Mouse (Mus musculus) left cerebral cortex, postnatal 14 days (tissue): ENCODE results near the gene Mlxip. TPM values are rescaled to one million over a fixed set of nuclear protein-coding genes. Genes with fewer than 3 reads are reported as not detected.
A peak's percentile ranks its signal among the peaks of the same experiment; 100 is the strongest.

Experiments
- DNase-seq, 2 experiments: peaks; one replicate each; pipeline ENCODE4 v3.0.0; 2021 to 2022; ENCODE audit warnings: low spot score in 2 of 2, mixed read lengths in 1 of 2
- intact Hi-C: fragments of 180-260 bp; cut with DNase I; formaldehyde crosslinking; loops from one replicate; pipeline ENCODE4 v1.15.1; 2025
- total RNA-seq, 2 experiments: library from RNA; stranded (reverse); gene quantifications; 2 replicates each; pipeline ENCODE4 v1.2.3; 2021

Mlxip gene
- total RNA-seq, 2 experiments from 2014 or later: 19.2 to 22.6 TPM

GRCm38 (mm10) chr5:123377120-123377955, 17.3 kb upstream of the Mlxip start:
- intact Hi-C loops: loop anchor here (1.0 to 5.0 kb wide), 2 partner anchors 60 to 125 kb away; no protein-coding TSS in a partner anchor

DNA sequence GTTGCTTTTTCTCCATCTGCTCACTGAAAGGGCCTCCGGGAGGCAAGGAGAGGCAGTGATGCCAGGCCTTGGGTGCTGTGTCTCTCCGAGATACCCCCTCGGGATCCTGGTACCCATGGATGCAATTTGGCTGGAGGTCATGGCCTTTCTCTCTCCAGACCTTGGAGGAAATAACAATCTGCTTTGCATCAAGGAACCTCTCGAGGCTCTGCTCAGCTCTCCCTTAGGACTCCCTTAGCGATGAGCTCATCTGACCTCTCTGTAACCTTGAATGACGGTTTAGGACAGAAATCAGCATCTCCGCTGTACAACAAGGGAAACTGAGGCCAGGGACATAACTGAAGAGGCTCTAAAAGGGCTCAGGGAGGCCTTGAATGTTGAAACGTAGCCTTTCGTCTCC, 15.9 kb upstream of the Mlxip start:
- no peak for DNase-seq
- intact Hi-C loops: loop anchor here (5.0 kb wide), 1 partner anchor 124 kb away; no protein-coding TSS in a partner anchor

More at GRCm38 (mm10) chr5:123377120-123377955, 17.3 kb upstream of the Mlxip start:
- peak; percentile 79 to 80 for DNase-seq

DNA sequence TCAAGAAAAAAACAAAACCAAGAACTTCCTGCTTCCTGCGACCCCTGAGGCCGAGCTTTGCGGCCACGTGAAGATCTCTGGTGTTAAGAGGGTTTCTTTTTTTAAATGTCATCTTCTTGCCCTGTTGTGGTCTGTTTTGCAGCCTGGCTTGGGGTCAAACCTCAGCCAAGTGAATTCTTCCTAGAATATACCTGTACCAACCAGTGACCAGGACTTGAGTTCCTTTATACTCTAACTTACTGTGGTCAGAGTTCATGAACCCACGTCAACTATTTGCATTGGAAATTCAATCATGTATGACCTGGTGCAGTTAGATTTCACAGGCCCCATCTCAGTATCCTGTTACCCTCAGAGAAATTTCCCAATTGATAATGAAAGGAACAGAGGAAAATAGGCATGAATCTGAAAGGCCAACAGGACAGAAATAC, 15.1 kb upstream of the Mlxip start:
- intact Hi-C loops: loop anchor here (5.0 kb wide), 1 partner anchor 123 kb away; no protein-coding TSS in a partner anchor

DNA sequence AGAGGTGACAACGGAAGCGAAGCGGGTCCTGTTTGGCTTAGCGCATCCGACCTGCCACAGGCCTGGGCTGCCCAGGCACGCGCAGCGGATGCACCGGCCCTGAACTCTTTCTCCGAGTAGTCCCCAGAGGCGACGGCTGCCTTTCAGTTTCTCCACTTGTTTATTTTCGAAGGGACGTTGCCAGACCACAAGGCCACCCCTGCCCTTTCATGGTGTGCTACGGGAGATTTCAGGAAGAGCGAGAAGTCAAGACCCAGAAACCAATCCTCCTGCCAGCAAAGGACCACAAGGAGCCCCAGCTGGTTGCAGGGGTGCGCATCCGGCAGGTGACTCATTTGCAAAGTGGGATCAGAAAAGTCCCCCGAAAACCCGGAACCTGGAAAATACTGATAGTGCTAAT, 12.6 kb upstream of the Mlxip start:
- intact Hi-C loops: no loop called here
- no peak for DNase-seq

More for the DNA sequence above, 15.1 kb upstream of the Mlxip start:
- no peak for DNase-seq

DNA sequence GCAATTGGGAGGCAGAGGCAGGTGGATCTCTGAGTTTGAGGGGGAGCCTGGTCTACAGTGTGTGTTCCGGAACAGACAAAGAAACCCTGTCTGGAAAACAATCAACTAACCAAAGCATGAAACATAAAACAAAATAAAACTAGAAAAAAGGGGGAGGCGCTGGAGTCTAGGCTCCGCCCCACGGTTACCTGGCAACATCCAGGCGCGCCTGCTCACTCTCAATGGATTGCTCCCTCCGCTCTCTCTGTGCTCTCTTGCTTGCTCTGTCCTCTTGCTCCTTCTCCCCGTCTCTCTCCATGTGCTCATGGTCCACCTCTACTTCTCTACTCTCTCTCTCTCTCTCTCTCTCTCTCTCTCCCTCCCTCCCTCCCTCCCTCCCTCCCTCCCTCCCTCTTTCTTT, 11.9 kb upstream of the Mlxip start:
- intact Hi-C loops: no loop called here
- no peak for DNase-seq

DNA sequence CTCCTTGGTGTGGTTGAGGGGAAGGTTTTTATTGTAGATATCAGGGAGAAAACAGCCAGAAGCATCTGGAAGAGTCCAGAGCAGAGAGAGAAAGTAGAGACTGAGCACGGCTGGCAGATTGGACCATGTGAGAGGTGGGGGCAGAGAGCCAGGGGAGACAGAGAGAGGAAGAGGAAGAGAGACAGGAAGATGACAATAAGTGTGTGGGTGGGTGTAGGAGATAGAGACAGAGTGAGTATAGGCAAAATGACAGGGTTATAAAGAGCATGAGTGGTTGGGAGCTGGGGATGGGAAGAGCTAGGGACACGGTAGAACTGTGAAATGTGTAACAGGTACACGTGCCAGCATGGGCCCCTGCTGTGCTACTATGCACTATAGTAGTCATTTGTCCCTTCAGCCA, 6.1 kb upstream of the Mlxip start:
- intact Hi-C loops: no loop called here
- DNase-seq: no peak

GRCm38 (mm10) chr5:123390536-123391441, 3.8 kb upstream of the Mlxip start:
- no peak for DNase-seq
- intact Hi-C loops: loop anchor here (5.0 kb wide), 1 partner anchor 42 kb away; no protein-coding TSS in a partner anchor

DNA sequence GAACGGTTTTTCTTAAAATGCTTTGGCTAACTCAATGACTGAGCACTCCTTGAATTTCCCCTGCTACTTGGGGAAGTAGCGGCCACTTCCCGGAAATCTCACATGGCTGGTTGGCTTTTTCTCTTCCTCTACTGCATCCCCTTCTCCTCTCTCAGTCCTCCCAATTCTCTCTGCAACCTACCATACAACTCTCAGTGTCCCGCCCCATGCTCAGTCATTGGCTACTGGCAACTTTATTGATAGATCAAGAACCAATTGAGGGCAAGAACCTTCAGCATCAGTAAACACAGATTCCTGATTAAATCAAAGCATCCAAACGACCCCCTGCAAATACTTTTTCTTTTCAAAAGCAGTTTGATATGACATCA, 3.2 kb upstream of the Mlxip start:
- peak; percentile 75 to 78 for DNase-seq
- intact Hi-C loops: loop anchor here (5.0 kb wide), 1 partner anchor 41 kb away; no protein-coding TSS in a partner anchor

DNA sequence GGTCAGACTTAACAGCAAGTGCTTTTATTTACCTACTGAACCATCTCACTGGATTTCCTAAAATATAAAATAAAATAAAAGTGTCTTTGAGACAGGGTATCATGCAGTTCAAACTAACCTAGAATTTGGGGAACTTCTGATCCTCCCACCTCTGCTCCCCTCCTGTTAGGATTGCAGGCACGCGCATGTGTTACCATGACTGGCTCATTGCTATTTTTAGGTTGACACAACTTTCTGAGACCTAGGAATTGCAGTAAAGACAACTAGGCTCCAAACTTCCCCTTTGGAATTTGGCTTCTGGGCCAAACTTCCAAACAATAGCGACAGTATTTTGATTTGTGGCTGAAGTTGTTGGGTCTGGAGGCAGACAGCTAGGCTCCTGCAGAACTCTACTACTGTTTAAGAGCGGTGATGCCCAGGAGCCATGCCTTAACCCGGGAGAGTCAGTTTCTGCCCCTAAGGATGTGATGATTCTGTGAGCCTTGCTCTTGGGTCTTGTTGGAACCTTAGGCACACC, 754 bp upstream of the Mlxip start:
- no peak for DNase-seq
- intact Hi-C loops: loop anchor here (5.0 kb wide), 1 partner anchor 38 kb away; no protein-coding TSS in a partner anchor

GRCm38 (mm10) chr5:123394957-123395881, 621 bp downstream of the Mlxip start:
- intact Hi-C loops: loop anchor here (5.0 kb wide), 1 partner anchor 37 kb away; no protein-coding TSS in a partner anchor
- DNase-seq: no peak

DNA sequence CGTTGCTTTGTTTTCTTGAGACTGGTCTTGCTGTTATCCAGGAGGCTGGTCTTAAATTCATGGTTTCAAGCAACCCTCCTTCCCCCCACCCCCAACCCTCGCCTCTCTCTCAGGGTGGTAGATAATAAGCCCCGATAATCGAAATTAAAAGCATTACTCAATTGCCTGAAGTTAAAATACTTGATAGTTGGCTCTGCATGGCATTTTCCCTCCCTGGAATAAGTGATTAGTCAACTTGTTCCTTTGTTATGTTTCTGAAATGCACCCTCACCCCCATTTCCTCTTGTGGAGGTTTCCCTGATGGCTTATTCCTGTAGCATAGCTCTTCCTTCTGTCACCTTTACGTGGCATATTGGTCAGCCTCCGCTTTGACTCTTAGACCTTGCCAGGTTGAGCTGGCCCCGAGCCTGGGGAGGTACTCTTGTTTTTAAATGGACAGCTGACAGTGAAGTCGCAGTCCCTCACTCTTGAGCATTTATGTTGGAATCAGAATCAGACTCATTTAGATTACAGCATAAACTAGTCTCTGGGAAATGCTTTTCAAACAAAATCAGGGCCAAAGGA, 2.4 kb downstream of the Mlxip start:
- intact Hi-C loops: no loop called here
- DNase-seq: no peak

GRCm38 (mm10) chr5:123397786-123398185, 3.2 kb downstream of the Mlxip start:
- intact Hi-C loops: no loop called here
- no peak for DNase-seq

DNA sequence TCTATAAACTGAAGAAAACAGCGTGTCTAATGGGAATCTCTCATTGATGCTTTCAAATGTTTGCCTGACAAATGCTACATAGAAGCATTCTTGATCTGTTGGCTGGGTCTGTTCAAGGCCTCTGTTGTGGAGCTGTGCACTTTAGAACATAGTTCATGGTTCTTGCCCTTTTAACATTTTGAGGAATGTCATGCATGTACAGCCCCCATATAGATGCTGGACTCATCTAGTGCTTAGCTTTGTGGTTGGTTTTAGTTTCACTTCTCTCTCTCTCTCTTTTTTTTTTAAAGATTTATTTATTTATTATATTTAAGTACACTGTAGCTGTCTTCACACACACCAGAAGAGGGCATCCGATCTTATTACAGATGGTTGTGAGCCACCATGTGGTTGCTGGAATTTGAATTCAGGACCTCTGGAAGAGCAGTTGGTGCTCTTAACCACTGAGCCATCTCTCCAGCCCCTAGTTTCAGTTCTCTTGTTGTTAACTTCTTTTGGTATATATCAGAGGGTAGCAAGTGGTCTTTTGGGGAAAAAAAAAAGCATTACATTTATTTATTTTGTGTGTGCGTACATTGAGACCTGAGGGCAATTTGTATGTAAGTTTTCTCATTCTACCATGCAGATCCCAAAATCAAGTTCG, 4.4 kb downstream of the Mlxip start:
- intact Hi-C loops: no loop called here
- DNase-seq: no peak

DNA sequence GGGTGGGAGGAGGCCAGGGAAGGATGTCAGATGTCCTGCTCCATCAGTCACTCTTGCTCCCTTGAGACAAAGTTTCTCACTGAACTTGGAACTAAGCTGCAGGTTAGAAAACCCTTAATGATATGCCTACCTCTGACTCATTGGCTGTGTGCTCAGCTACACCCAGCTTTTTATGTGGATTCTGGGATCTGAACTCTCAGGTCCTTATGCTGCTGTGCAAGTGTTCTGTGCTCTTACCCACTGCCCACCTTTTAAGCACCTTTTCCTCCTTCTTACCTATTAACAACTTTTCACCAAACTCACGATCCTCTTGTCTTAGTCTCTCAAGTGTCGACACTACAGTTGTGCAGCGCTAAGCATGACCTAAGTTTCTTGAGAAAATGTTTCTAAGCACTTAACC, 9.9 kb downstream of the Mlxip start:
- no peak for DNase-seq
- intact Hi-C loops: no loop called here

DNA sequence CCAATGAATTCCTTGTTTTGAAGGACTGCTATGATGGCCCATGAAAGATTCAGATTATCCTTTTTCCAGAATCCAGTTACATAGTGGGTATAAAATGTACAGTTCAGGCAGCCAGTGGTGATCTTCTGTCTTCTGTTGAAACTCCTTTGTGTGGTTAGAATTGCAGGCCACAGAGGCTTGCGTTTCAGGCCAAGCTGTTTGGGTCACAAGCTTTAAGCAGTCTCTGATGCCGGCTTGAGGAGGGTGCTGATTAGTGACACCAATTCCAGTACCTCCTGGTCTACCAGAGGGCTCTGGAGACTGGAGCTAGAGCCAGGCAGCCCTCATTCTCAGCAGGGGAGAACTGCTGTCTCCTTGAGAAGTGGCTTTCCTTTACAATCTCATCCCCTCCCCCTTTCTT, 12.4 kb downstream of the Mlxip start:
- intact Hi-C loops: no loop called here
- no peak for DNase-seq

GRCm38 (mm10) chr5:123408176-123408575, 13.6 kb downstream of the Mlxip start:
- no peak for DNase-seq
- intact Hi-C loops: no loop called here

- intact Hi-C loops: no loop called here
- no peak for DNase-seq
These were observed 17.6 kb downstream of the Mlxip start for GRCm38 (mm10) chr5:123412193-123412592.

- intact Hi-C loops: no loop called here
- DNase-seq: no peak
These were observed 19.3 kb downstream of the Mlxip start for GRCm38 (mm10) chr5:123413866-123414363.
